Mouse (Mus musculus) liver, postnatal 0 days (tissue): ENCODE results near the gene Cbl. TPM values are rescaled to one million over a fixed set of nuclear protein-coding genes. Genes with fewer than 3 reads are reported as not detected.

Source experiments
- ATAC-seq: fragments of 200-750 bp; cut with Nextera tagmentation; 2 replicates; pipeline ENCODE4 v1.8.0; 2017; ENCODE audit warnings: mild to moderate bottlenecking, moderate library complexity
- DNase-seq: peaks from one replicate; pipeline ENCODE4 v3.0.0-alpha.2; 2016
- H3K27ac ChIP-seq: fragments of 300-500 bp; sonication (generic); 2 replicates; pipeline ENCODE4 v1.5.1; 2014; ENCODE audit warnings: antibody characterized with exemption, moderate library complexity, mild to moderate bottlenecking, low read depth
- H3K27me3 ChIP-seq: fragments of 300-500 bp; sonication (generic); 2 replicates; pipeline ENCODE4 v1.6.1; 2014; ENCODE audit warnings: low read length, control low read depth, mixed read lengths; ENCODE audit not compliant: insufficient read depth
- H3K36me3 ChIP-seq: fragments of 300-500 bp; sonication (generic); replicated peaks from 2 replicates; pipeline ENCODE4 v1.6.1; 2014; ENCODE audit warnings: mild to moderate bottlenecking, control low read depth, low read length, moderate library complexity, mixed read lengths; ENCODE audit not compliant: insufficient read depth
- H3K4me1 ChIP-seq: fragments of 300-500 bp; sonication (generic); 2 replicates; pipeline ENCODE4 v1.6.1; 2014; ENCODE audit warnings: antibody characterized with exemption, mild to moderate bottlenecking, control low read depth; ENCODE audit not compliant: insufficient read depth
- H3K4me2 ChIP-seq: fragments of 300-500 bp; sonication (generic); 2 replicates; pipeline ENCODE4 v1.6.1; 2014; ENCODE audit warnings: low read depth, mild to moderate bottlenecking, low read length, moderate library complexity, mixed read lengths
- H3K4me3 ChIP-seq: fragments of 300-500 bp; sonication (generic); 2 replicates; pipeline ENCODE4 v1.5.1; 2014; ENCODE audit warnings: low read depth, low read length
- H3K9ac ChIP-seq: fragments of 300-500 bp; sonication (generic); replicated peaks from 2 replicates; pipeline ENCODE4 v1.6.1; 2014; ENCODE audit warnings: mild to moderate bottlenecking, moderate library complexity
- H3K9me3 ChIP-seq: fragments of 300-500 bp; sonication (generic); 2 replicates; pipeline ENCODE4 v1.6.1; 2016; ENCODE audit warnings: mild to moderate bottlenecking, control low read depth, low read length, mixed read lengths
- CTCF ChIP-seq: sonication (generic); IDR thresholded peaks from 2 replicates; pipeline ENCODE4 v1.5.1; 2016; ENCODE audit warnings: antibody characterized with exemption, low read depth
- EP300 ChIP-seq: IDR thresholded peaks from 2 replicates; pipeline ENCODE4 v1.6.1; 2016; ENCODE audit warnings: antibody characterized with exemption, low read depth, mild to moderate bottlenecking
- WGBS: fragments of 180-500 bp; shearing (Covaris S2); extraction: QIAGEN DNeasy Blood & Tissue Kit; methylation state at CpG from one replicate; pipeline ENCODE4 v1.1.7; 2014; ENCODE audit not compliant: insufficient replicate concordance; 5-methylcytosine and 5-hydroxymethylcytosine counted together
- polyA plus RNA-seq: library from polyadenylated mRNA; unstranded; fragments of >200 nt; fragmentation: Nextera tagmentation; extraction: Ambion mirVana; gene quantifications from 2 replicates; pipeline ENCODE4 v1.2.1, GENCODE M21; 2015

Cbl gene
- polyA plus RNA-seq, 1 experiment from 2014 or later = 4.0 TPM

DNA sequence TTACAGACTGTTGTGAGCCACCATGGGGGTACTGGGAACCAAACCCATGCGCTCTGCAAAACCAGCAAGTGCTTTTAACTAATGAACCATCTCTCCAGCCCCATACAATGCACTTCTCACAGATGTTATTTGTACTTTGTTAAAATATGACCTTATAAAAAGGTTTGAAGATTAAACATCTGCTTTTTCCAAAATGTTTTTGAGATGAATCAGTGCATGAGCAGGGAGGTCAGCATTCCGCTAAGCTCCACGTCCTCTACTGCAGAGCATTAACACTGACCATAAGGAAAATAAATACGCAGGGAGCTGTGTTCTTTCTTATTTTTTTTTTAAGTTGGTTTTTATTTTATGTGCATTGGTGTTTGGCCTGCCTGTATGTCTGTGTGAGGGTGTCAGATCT is 21.4 kb downstream of the Cbl start:
- Histone ChIP-seq H3K36me3 (peaks cover 7% of the 10 kb centered on the region; the same call in 1 of the 2 replicates), H3K9ac (no peak overlapping the region), H3K27ac (no peak overlapping the region), H3K4me3 (no peak overlapping the region), H3K27me3 (no peaks in the 10 kb centered on the region), H3K9me3 (no peaks in the 10 kb centered on the region), H3K4me2 (no peak overlapping the region), H3K4me1 (peaks cover 3% of the 10 kb centered on the region; the same call in 1 of the 2 replicates)
- TF ChIP-seq CTCF (no peak), EP300 (no peak)
- DNase-seq = no peak
- 96% methylated on average over 4 of the region's 4 CpGs for WGBS
- ATAC-seq = no peak

DNA sequence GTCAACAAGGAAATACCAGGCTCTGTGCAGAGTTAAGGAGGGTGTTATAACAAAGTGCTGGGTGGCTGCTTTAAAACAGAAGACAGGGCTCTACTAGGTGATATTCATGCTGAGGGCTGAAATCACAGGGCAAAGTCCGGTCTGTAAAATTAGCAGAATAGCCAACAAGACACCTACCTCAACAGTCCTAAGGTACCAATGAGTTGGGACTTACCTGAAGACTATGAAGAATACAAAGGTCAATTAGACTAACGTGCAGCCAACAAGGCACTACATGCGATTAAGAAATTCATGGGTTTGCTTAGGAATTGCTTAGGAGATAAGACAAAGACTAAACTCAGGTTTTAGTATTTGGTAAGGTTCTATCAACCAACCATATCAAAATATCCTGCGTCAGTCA is 24.4 kb downstream of the Cbl start:
- WGBS = 86% methylated on average over 4 of the region's 4 CpGs
- Histone ChIP-seq H3K36me3 (peaks cover 7% of the 10 kb centered on the region; the same call in 1 of the 2 replicates), H3K4me3 (no peak overlapping the region), H3K4me1 (peaks cover 3% of the 10 kb centered on the region; the same call in 1 of the 2 replicates), H3K9ac (no peak overlapping the region), H3K4me2 (no peak overlapping the region), H3K9me3 (no peaks in the 10 kb centered on the region), H3K27me3 (no peaks in the 10 kb centered on the region), H3K27ac (no peak overlapping the region)
- DNase-seq = no peak
- no peak for ATAC-seq
- TF ChIP-seq CTCF = no peak
- TF ChIP-seq EP300 = no peak

DNA sequence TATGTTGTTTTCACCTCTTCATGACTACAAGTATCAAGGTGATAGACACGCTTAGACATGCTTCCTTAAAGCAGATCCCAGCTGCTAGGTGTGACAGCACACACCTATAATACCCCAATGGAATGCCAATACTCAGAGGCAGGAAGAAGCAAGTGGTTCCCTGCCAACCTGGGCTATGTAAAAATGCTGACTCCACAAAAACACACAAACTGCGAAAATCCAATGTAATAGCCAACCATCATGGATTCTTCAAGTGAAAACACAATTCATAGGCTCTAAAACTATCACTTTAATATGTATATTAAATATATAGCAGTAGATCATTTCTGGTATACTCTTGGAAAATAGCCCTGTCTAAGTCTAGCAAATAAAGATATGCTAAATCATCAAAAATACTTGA is 26.0 kb downstream of the Cbl start:
- DNase-seq = no peak

DNA sequence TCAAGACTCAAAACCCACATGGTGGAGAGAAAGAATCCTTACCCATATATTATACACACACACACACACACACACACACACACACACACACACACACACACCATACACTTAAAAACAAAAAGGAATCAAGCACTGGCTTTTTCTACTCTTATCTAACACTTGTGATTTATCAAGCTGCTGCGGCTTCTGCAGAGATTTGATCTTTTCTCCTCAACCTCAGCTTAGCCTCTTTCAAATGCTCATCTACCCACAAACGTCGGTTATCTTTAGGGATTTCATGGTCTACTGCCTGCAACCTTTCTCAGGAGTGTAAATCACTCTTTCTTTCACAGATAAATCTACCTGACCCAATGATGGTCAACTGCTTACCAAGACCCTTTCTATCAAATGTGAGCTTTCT is 33.4 kb downstream of the Cbl start:
- 71% methylated on average over 3 of the region's 3 CpGs for WGBS
- H3K4me3 ChIP-seq = no peak overlapping the region
- peaks cover 23% of the 10 kb centered on the region for H3K36me3 ChIP-seq
- no peak overlapping the region for H3K9ac ChIP-seq
- no peaks in the 10 kb centered on the region for H3K9me3 ChIP-seq
- ATAC-seq (no peak), DNase-seq (no peak)
- no peak overlapping the region for H3K27ac ChIP-seq
- H3K4me2 ChIP-seq = no peak overlapping the region
- H3K4me1 ChIP-seq = no peaks in the 10 kb centered on the region
- H3K27me3 ChIP-seq = no peaks in the 10 kb centered on the region
- TF ChIP-seq CTCF (no peak), EP300 (no peak)

More for the DNA sequence above, 26.0 kb downstream of the Cbl start:
- Histone ChIP-seq H3K4me3 (no peak overlapping the region), H3K4me2 (no peak overlapping the region), H3K9me3 (no peaks in the 10 kb centered on the region), H3K4me1 (peaks cover 3% of the 10 kb centered on the region; the same call in 1 of the 2 replicates), H3K27me3 (no peaks in the 10 kb centered on the region), H3K36me3 (peaks cover 6% of the 10 kb centered on the region; the same call in 1 of the 2 replicates), H3K9ac (no peak overlapping the region), H3K27ac (no peak overlapping the region)
- 82% methylated on average over 2 of the region's 2 CpGs for WGBS
- ATAC-seq = no peak
- no peak for TF ChIP-seq EP300
- TF ChIP-seq CTCF = no peak

DNA sequence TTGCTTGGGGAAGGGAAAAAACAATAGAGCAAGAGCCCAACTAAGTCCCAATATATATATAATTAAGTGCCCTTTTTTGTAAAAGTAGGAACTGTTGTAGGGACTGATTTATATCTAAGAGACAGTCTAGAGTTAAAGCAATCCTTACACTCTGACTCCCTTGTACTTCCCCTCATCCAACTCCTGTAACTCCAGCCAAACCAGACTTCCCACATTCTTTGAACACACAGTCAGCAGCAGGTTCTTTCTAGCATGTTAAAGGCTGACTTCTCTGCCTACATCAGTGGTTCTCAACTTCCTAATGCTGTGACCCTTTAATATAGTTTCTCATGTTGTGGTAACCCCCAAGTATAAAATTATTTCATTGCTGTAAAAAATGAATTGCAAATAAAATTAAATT is 34.3 kb downstream of the Cbl start:
- Histone ChIP-seq H3K36me3 (peaks cover 23% of the 10 kb centered on the region), H3K27me3 (no peaks in the 10 kb centered on the region), H3K27ac (no peak overlapping the region), H3K9me3 (no peaks in the 10 kb centered on the region), H3K4me2 (no peak overlapping the region), H3K4me1 (peaks cover 1% of the 10 kb centered on the region; the same call in 1 of the 2 replicates), H3K9ac (no peak overlapping the region), H3K4me3 (no peak overlapping the region)
- ATAC-seq = no peak
- no peak for TF ChIP-seq CTCF
- no peak for TF ChIP-seq EP300
- no peak for DNase-seq

DNA sequence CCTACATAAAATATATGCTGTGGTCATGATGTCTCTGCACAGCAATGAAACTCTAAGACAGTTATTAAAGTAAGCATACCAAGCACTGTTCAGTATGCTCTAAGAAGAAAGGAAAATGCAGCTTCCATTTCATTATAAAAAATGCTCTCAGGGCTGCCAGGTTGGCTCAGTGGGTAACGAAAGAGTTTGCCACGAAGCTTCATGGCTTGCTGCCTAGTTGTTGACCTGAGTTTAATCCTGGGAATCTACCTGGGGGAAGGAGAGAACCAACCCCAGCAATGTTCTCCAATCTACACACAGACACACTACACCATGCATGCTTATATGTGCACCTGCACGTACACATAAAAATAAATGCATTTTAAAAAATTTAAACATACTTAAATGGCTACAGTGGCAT is 34.7 kb downstream of the Cbl start:
- WGBS = 86% methylated on average over 3 of the region's 3 CpGs
- Histone ChIP-seq H3K27me3 (no peaks in the 10 kb centered on the region), H3K36me3 (peaks cover 23% of the 10 kb centered on the region), H3K4me3 (no peak overlapping the region), H3K27ac (no peak overlapping the region), H3K4me2 (no peak overlapping the region), H3K4me1 (peaks cover 5% of the 10 kb centered on the region), H3K9ac (no peak overlapping the region), H3K9me3 (no peaks in the 10 kb centered on the region)
- ATAC-seq (no peak), DNase-seq (no peak)
- TF ChIP-seq CTCF (no peak), EP300 (no peak)

DNA sequence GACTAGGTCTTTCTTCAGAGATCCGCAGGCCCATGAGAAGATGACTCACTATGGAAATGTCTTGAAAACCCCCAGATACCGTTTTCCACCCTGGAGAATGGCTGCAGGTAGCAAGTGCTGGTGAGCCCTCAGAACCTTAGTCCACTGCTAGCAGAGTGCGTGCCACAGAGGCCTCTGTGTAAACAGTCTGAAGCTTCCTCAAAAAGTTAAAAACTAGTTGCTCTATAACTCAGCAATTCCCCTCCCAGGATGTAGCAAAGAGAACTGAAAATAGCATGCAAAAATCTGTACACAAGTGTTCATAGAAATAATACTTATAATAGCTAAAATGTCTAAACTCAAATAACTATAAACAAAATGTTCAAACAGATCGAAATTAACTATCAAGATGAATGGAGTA is 37.5 kb downstream of the Cbl start:
- Histone ChIP-seq H3K4me3 (no peak overlapping the region), H3K9me3 (no peaks in the 10 kb centered on the region), H3K36me3 (peaks cover 31% of the 10 kb centered on the region), H3K4me1 (peaks cover 7% of the 10 kb centered on the region), H3K4me2 (no peak overlapping the region), H3K27ac (no peak overlapping the region; the same call in 1 of the 2 replicates), H3K27me3 (no peaks in the 10 kb centered on the region), H3K9ac (no peak overlapping the region)
- no peak for ATAC-seq
- WGBS = 64% methylated on average over 4 of the region's 4 CpGs
- TF ChIP-seq CTCF (no peak), EP300 (no peak)
- DNase-seq = no peak
